In genomic region chr7:70848016-70848776, GRCm38 (mm10) we compare ENCODE assay signal across 19 mouse cellular contexts.
DNase-seq lines count a peak whose midpoint lies in the region; ATAC-seq and TF ChIP-seq lines count a peak whose summit lies in the region.
"Had no signal": no experiment of that assay in that cellular context is flagged by ENCODE, and none has a peak within 500 bp of the region (broad histone marks: within the 10 kb centered on the region; RNA-seq: fewer than 3 reads in every experiment).

No protein-coding gene starts in this region.

- no peaks in the 10 kb centered on the region for H3K4me1 ChIP-seq in kidney, adult 2 months (ENCODE audit: control insufficient read depth, insufficient read depth, low read length)
- peaks cover 9% of the 10 kb centered on the region for H3K4me1 ChIP-seq in embryonic fibroblast, embryonic 13.5 days (ENCODE audit: control insufficient read depth, insufficient read depth, low read length)
- H3K4me1 ChIP-seq in stomach, postnatal 0 days (replicated peaks; ENCODE audit: control insufficient read depth, insufficient read depth) = no peaks in the 10 kb centered on the region
- H3K4me1 ChIP-seq: forebrain, embryonic 15.5 days; heart, embryonic 15.5 days; limb, embryonic 15.5 days; stomach, embryonic 15.5 days had no signal

- H3K36me3 ChIP-seq in kidney, adult 2 months (ENCODE audit: control insufficient read depth, insufficient read depth, low read length) = no peaks in the 10 kb centered on the region
- H3K36me3 ChIP-seq in stomach, postnatal 0 days (ENCODE audit: control insufficient read depth, insufficient read depth, low read length) = no peaks in the 10 kb centered on the region
- H3K36me3 ChIP-seq: embryonic facial prominence, embryonic 10.5 days; forebrain, embryonic 15.5 days; heart, embryonic 15.5 days; limb, embryonic 15.5 days; stomach, embryonic 15.5 days had no signal

- no peak for DNase-seq in kidney, adult 2 months
- no peak for DNase-seq in kidney, postnatal 4 days
- DNase-seq in NIH3T3 (ENCODE audit: low read depth) = peak; percentile 45
- peak; percentile 56 for DNase-seq in neural tube, embryonic 10.5 days (ENCODE audit: extremely low spot score, low spot score)
- no peak for DNase-seq in lung, postnatal 25 days (ENCODE audit: low spot score)
- DNase-seq in stomach, postnatal 0 days (ENCODE audit: low spot score) = no peak
- DNase-seq in frontal cortex, postnatal 25 days (ENCODE audit: low spot score in 2 of 2) = no peak
- DNase-seq: cerebellum, adult 9-10 months; lung, postnatal 14 days; right cerebral cortex, adult 18-20 months; spleen, adult 18-20 months; thymus, postnatal 14 days had no signal

- no peak for TF ChIP-seq POLR2A in kidney, adult 2 months (IDR thresholded peaks at IDR 0.05; ENCODE audit: low read depth, low read length)
- no peak for TF ChIP-seq POLR2A in embryonic fibroblast, embryonic 13.5 days (IDR thresholded peaks at IDR 0.05; ENCODE audit: low read depth, low read length)

- H3K4me2 ChIP-seq in stomach, postnatal 0 days (replicated peaks; ENCODE audit: low read depth) = no peak overlapping the region
- H3K4me2 ChIP-seq: forebrain, embryonic 15.5 days; heart, embryonic 15.5 days; limb, embryonic 15.5 days; stomach, embryonic 15.5 days had no signal

- H3K27ac ChIP-seq in kidney, adult 2 months (ENCODE audit: insufficient read depth, low read depth, low read length) = peak overlapping the region; percentile 5; the same call in 1 of the 2 replicates
- H3K27ac ChIP-seq in embryonic fibroblast, embryonic 13.5 days (ENCODE audit: insufficient read depth, low read length) = peak overlapping the region; percentile 52
- no peak overlapping the region for H3K27ac ChIP-seq in stomach, postnatal 0 days (replicated peaks)
- H3K27ac ChIP-seq: embryonic facial prominence, embryonic 10.5 days; forebrain, embryonic 15.5 days; heart, embryonic 15.5 days; limb, embryonic 15.5 days; stomach, embryonic 15.5 days had no signal

- no peak for ATAC-seq in stomach, postnatal 0 days (ENCODE audit: low FRiP score, low TSS enrichment)
- ATAC-seq: forebrain, embryonic 15.5 days had no signal

- no peak overlapping the region for H3K4me3 ChIP-seq in kidney, adult 2 months (ENCODE audit: insufficient read depth, low read depth, low read length)
- no peak overlapping the region for H3K4me3 ChIP-seq in embryonic fibroblast, embryonic 13.5 days (ENCODE audit: insufficient read depth, low read length)
- no peak overlapping the region for H3K4me3 ChIP-seq in stomach, postnatal 0 days (ENCODE audit: low read depth, low read length)
- H3K4me3 ChIP-seq: embryonic facial prominence, embryonic 10.5 days; erythroblast, embryonic 14.5 days; forebrain, embryonic 15.5 days; heart, embryonic 15.5 days; limb, embryonic 15.5 days; stomach, embryonic 15.5 days had no signal

- no peak overlapping the region for H3K9ac ChIP-seq in stomach, postnatal 0 days (ENCODE audit: low read length)
- H3K9ac ChIP-seq: forebrain, embryonic 15.5 days; heart, embryonic 15.5 days; limb, embryonic 15.5 days; stomach, embryonic 15.5 days had no signal

- no peaks in the 10 kb centered on the region for H3K9me3 ChIP-seq in stomach, postnatal 0 days (ENCODE audit: control insufficient read depth, low read length)
- H3K9me3 ChIP-seq: embryonic facial prominence, embryonic 10.5 days; forebrain, embryonic 15.5 days; heart, embryonic 15.5 days; limb, embryonic 15.5 days; stomach, embryonic 15.5 days had no signal

- 71% methylated on average over 4 of the region's 4 CpGs for WGBS in kidney, adult 2 months
- WGBS in stomach, postnatal 0 days = 69% methylated on average over 4 of the region's 4 CpGs

- TF ChIP-seq EP300 in stomach, postnatal 0 days (optimal IDR thresholded peaks at IDR 0.05) = no peak

- no peaks in the 10 kb centered on the region for H3K27me3 ChIP-seq in kidney, adult 2 months (replicated peaks; ENCODE audit: control insufficient read depth, insufficient read depth, low read length)
- no peaks in the 10 kb centered on the region for H3K27me3 ChIP-seq in stomach, postnatal 0 days (ENCODE audit: control insufficient read depth, insufficient read depth, low read length)
- H3K27me3 ChIP-seq: forebrain, embryonic 15.5 days; heart, embryonic 15.5 days; limb, embryonic 15.5 days; stomach, embryonic 15.5 days had no signal

- no peak for TF ChIP-seq CTCF in kidney, adult 2 months (conservative IDR thresholded peaks at IDR 0.05; ENCODE audit: insufficient read depth, insufficient read length, low read depth, low read length)
- TF ChIP-seq CTCF in embryonic fibroblast, embryonic 13.5 days (IDR thresholded peaks at IDR 0.05; ENCODE audit: borderline replicate concordance, insufficient read depth, low read length) = no peak
- TF ChIP-seq CTCF in stomach, postnatal 0 days (IDR thresholded peaks at IDR 0.05; ENCODE audit: low read depth) = no peak

Comparison
In these comparisons a context has a peak if more than half of its experiments do, and no peak if none do; other contexts are left out.
1. DNase-seq: peak in NIH3T3 (single experiment) and neural tube, embryonic 10.5 days (single experiment); none in kidney, adult 2 months (single experiment), kidney, postnatal 4 days (0 of 2), lung, postnatal 25 days (single experiment), stomach, postnatal 0 days (single experiment) and frontal cortex, postnatal 25 days (0 of 2).